11 mouse cellular contexts compared by ENCODE assay signal in the genomic region with DNA sequence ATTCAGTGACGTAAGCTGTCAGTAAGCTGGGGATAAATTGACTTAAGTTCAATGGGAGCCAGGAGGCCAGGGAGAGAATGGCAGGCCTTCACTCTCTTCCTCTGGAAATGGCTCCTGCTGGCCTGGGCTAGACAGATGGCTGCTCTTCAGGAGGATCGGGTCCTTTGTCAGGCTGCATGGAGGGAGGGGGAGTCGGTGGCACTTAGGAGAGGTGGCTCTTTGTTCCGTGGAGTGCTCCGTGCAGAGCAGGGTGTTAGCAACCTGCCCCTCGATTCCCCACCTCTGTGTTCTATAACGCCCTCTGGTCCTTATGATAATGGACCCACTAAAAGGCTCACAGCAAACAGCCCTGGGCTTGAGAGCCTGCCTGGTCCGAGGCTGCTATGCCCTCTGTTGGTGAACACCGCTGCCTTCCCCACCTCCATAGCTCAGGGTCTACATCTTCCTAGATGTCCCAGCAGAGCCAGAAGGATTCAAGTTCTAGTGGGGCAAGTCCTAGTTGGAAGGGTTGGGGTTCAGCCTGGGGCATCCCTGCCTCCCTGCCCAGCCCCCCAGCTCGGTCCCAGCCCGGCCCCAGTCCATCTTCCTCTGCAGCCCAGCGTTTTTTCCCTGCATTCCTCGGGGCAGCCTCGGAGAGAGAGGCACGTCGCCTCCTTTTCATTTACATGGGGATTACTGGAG.
DNase-seq lines count a peak whose midpoint lies in the region; ATAC-seq and TF ChIP-seq lines count a peak whose summit lies in the region.
"Had no signal": no experiment of that assay in that cellular context is flagged by ENCODE, and none has a peak within 500 bp of the region (broad histone marks: within the 10 kb centered on the region; RNA-seq: fewer than 3 reads in every experiment).

No protein-coding gene starts in this region.

- ATAC-seq in heart, embryonic 13.5 days (ENCODE audit: extremely low read depth, insufficient number of reproducible peaks, low FRiP score, low TSS enrichment), result no peak
- ATAC-seq in forebrain, postnatal 0 days, result no peak
- peak; percentile 76 for ATAC-seq in midbrain, embryonic 12.5 days (ENCODE audit: low FRiP score, low read depth)
- ATAC-seq in megakaryocyte, adult 5-6 weeks (ENCODE audit: poor library complexity, severe bottlenecking), result no peak

- peaks cover 72% of the 10 kb centered on the region for H3K27me3 ChIP-seq in heart, embryonic 13.5 days (replicated peaks)
- H3K27me3 ChIP-seq in forebrain, postnatal 0 days (ENCODE audit: insufficient read depth, low read length), result peaks cover 4% of the 10 kb centered on the region; the same call in 1 of the 2 replicates
- H3K27me3 ChIP-seq in midbrain, embryonic 12.5 days, result peaks cover 12% of the 10 kb centered on the region; the same call in 1 of the 2 replicates

- no peaks in the 10 kb centered on the region for H3K36me3 ChIP-seq in heart, embryonic 13.5 days
- no peaks in the 10 kb centered on the region for H3K36me3 ChIP-seq in forebrain, postnatal 0 days (ENCODE audit: insufficient read depth)
- H3K36me3 ChIP-seq in midbrain, embryonic 12.5 days, result no peaks in the 10 kb centered on the region
- H3K36me3 ChIP-seq: liver, embryonic 13.5 days had no signal

- DNase-seq in heart, adult 18-20 months, result no peak
- DNase-seq in brain, embryonic 14.5 days (ENCODE audit: low read depth), result peak; percentile 71
- DNase-seq in forebrain, postnatal 0 days, result no peak
- DNase-seq in T-cell, adult 2 months (ENCODE audit: low spot score), result no peak
- DNase-seq in frontal cortex, postnatal 36 days (ENCODE audit: low spot score in 2 of 2), result no peak
- DNase-seq: gastrocnemius, postnatal 25 days; liver, embryonic 13.5 days; right cerebral cortex, postnatal 4 days had no signal

- peaks cover 15% of the 10 kb centered on the region; the same call in 1 of the 2 replicates for H3K4me1 ChIP-seq in heart, embryonic 13.5 days
- H3K4me1 ChIP-seq in forebrain, postnatal 0 days (ENCODE audit: insufficient read depth), result peaks cover 7% of the 10 kb centered on the region; the same call in 1 of the 2 replicates
- H3K4me1 ChIP-seq in midbrain, embryonic 12.5 days, result peaks cover 15% of the 10 kb centered on the region
- H3K4me1 ChIP-seq: liver, embryonic 13.5 days had no signal

- H3K27ac ChIP-seq in heart, embryonic 13.5 days (replicated peaks), result no peak overlapping the region
- no peak overlapping the region for H3K27ac ChIP-seq in forebrain, postnatal 0 days (ENCODE audit: low read depth, low read length)
- H3K27ac ChIP-seq in midbrain, embryonic 12.5 days (replicated peaks), result peak overlapping the region; percentile 70
- H3K27ac ChIP-seq: liver, embryonic 13.5 days had no signal

- 0 out of 2 replicates have a peak overlapping the region, but pooled peaks have one; percentile 62 for H3K9ac ChIP-seq in heart, embryonic 13.5 days
- no peak overlapping the region for H3K9ac ChIP-seq in forebrain, postnatal 0 days
- 0 out of 2 replicates have a peak overlapping the region, but pooled peaks have one; percentile 15 for H3K9ac ChIP-seq in midbrain, embryonic 12.5 days (replicated peaks)
- H3K9ac ChIP-seq: liver, embryonic 13.5 days had no signal

- H3K4me3 ChIP-seq in heart, embryonic 13.5 days, result peak overlapping the region; percentile 31
- no peak overlapping the region for H3K4me3 ChIP-seq in forebrain, postnatal 0 days (ENCODE audit: low read depth, low read length)
- H3K4me3 ChIP-seq in midbrain, embryonic 12.5 days, result peak overlapping the region; percentile 19; the same call in 1 of the 2 replicates
- H3K4me3 ChIP-seq: liver, embryonic 13.5 days had no signal

- TF ChIP-seq POLR2A in brain, embryonic 14.5 days (IDR thresholded peaks at IDR 0.05; ENCODE audit: borderline replicate concordance, extremely low read depth, insufficient read depth, insufficient read length, poor library complexity, severe bottlenecking), result no peak

- H3K9me3 ChIP-seq in heart, embryonic 13.5 days, result no peaks in the 10 kb centered on the region
- H3K9me3 ChIP-seq in forebrain, postnatal 0 days (ENCODE audit: low read length), result no peaks in the 10 kb centered on the region
- no peaks in the 10 kb centered on the region for H3K9me3 ChIP-seq in midbrain, embryonic 12.5 days
- H3K9me3 ChIP-seq: liver, embryonic 13.5 days had no signal

- peak; percentile 49; the same call in 1 of the 2 replicates for TF ChIP-seq CTCF in brain, embryonic 14.5 days (IDR thresholded peaks at IDR 0.05; ENCODE audit: borderline replicate concordance, extremely low read depth, insufficient read depth, insufficient read length)
- TF ChIP-seq CTCF in forebrain, postnatal 0 days (IDR thresholded peaks at IDR 0.05; ENCODE audit: low read depth), result peak; percentile 48

- H3K4me2 ChIP-seq in heart, embryonic 13.5 days, result peak overlapping the region; percentile 63
- H3K4me2 ChIP-seq in forebrain, postnatal 0 days (ENCODE audit: low read depth), result peak overlapping the region; percentile 25
- peak overlapping the region; percentile 47 for H3K4me2 ChIP-seq in midbrain, embryonic 12.5 days (replicated peaks)
- H3K4me2 ChIP-seq: liver, embryonic 13.5 days had no signal

- WGBS in heart, embryonic 13.5 days, result 8% methylated on average over 16 of the region's 16 CpGs
- WGBS in forebrain, postnatal 0 days, result 9% methylated on average over 16 of the region's 16 CpGs
- 4% methylated on average over 16 of the region's 16 CpGs for WGBS in midbrain, embryonic 12.5 days
